Mouse (Mus musculus) liver, postnatal 0 days (tissue): ENCODE measurements around the gene Tfpi.

ENCODE experiments used
- CTCF ChIP-seq: sonication (generic); IDR thresholded peaks from 2 replicates; pipeline ENCODE4 v1.5.1; 2016; ENCODE audit warnings: antibody characterized with exemption, low read depth
- EP300 ChIP-seq: IDR thresholded peaks from 2 replicates; pipeline ENCODE4 v1.6.1; 2016; ENCODE audit warnings: antibody characterized with exemption, low read depth, mild to moderate bottlenecking

DNA sequence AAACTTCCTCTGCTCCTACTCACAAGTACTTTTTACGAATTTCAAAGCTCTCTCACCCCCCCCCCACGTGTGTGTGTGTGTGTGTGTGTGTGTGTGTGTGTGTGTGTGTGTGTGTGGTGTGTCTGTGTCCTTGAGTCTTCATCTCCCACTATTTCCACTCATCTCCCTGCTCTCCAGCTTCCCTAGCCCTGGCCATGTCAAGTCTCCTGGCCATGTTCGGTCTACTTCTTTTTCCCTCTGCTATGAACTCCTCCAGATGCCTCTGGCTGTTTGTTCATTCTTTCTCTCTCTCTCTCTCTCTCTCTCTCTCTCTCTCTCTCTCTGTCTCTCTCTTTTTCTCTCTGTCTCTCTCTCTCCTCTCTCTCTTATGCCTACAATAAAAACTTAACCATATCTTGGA is 444 bp downstream of the Tfpi start:
- no peak for TF ChIP-seq CTCF
- TF ChIP-seq EP300, result no peak
